7 mouse cellular contexts compared by ENCODE assay signal in genomic region chr13:40886643-40887381, GRCm38 (mm10). TPM values are rescaled to one million over a fixed set of nuclear protein-coding genes. Genes with fewer than 3 reads are reported as not detected.
DNase-seq lines count a peak whose midpoint lies in the region; ATAC-seq and TF ChIP-seq lines count a peak whose summit lies in the region.

No protein-coding gene starts in this region.

- peak; percentile 68 for DNase-seq in MN1 (ENCODE audit: low spot score)
- peak; percentile 22 for DNase-seq in midbrain, postnatal 0 days (ENCODE audit: low spot score)
- DNase-seq in thymus, adult 18-20 months = no peak
- DNase-seq in frontal cortex, postnatal 25 days (ENCODE audit: low spot score in 2 of 2) = no peak

- peak; percentile 30 for ATAC-seq in common myeloid progenitor, adult 5-6 weeks (replicated peaks; ENCODE audit: low read depth, poor library complexity, severe bottlenecking)
- no peak for ATAC-seq in heart, embryonic 14.5 days (ENCODE audit: insufficient number of reproducible peaks, insufficient read depth, low FRiP score, low read depth)
- ATAC-seq in limb, embryonic 13.5 days (ENCODE audit: low FRiP score, low read depth) = peak; percentile 38; the same call in 1 of the 2 replicates
- peak; percentile 47; the same call in 1 of the 2 replicates for ATAC-seq in midbrain, postnatal 0 days (ENCODE audit: low FRiP score)

- no peaks in the 10 kb centered on the region for H3K36me3 ChIP-seq in heart, embryonic 14.5 days (ENCODE audit: control insufficient read depth, insufficient read depth, low read length)
- H3K36me3 ChIP-seq in limb, embryonic 13.5 days = no peaks in the 10 kb centered on the region
- H3K36me3 ChIP-seq in midbrain, postnatal 0 days (ENCODE audit: insufficient read depth, low read length) = no peaks in the 10 kb centered on the region

- H3K27ac ChIP-seq in heart, embryonic 14.5 days (replicated peaks in 1 of 2; ENCODE audit: control insufficient read depth in 1 of 2, insufficient read depth in 1 of 2, low read depth in 2 of 2, low read length in 2 of 2) = no peak overlapping the region
- H3K27ac ChIP-seq in limb, embryonic 13.5 days = peak overlapping the region; percentile 28; the same call in 1 of the 2 replicates
- H3K27ac ChIP-seq in midbrain, postnatal 0 days (ENCODE audit: low read depth, low read length) = peak overlapping the region; percentile 26; the same call in 1 of the 2 replicates

- WGBS in heart, embryonic 14.5 days = 2% methylated on average over 22 of the region's 22 CpGs
- WGBS in limb, embryonic 13.5 days = 1% methylated on average over 22 of the region's 22 CpGs
- 2% methylated on average over 22 of the region's 22 CpGs for WGBS in midbrain, postnatal 0 days

- H3K4me1 ChIP-seq in heart, embryonic 14.5 days (ENCODE audit: control insufficient read depth in 2 of 2, insufficient read depth in 2 of 2, low read length in 2 of 2) = peaks cover 0 to 13% of the 10 kb centered on the region in 2 experiments; a peak in 2 of 4 replicates
- H3K4me1 ChIP-seq in limb, embryonic 13.5 days = peaks cover 12% of the 10 kb centered on the region
- H3K4me1 ChIP-seq in midbrain, postnatal 0 days (ENCODE audit: insufficient read depth, low read length) = peaks cover 4% of the 10 kb centered on the region; the same call in 1 of the 2 replicates

- TF ChIP-seq CTCF in midbrain, postnatal 0 days (IDR thresholded peaks at IDR 0.05) = no peak

- H3K9ac ChIP-seq in heart, embryonic 14.5 days (ENCODE audit: low read length) = peak overlapping the region; percentile 44
- peak overlapping the region; percentile 63 for H3K9ac ChIP-seq in limb, embryonic 13.5 days
- H3K9ac ChIP-seq in midbrain, postnatal 0 days (replicated peaks; ENCODE audit: low read length, poor library complexity, severe bottlenecking) = peak overlapping the region; percentile 60

- no peaks in the 10 kb centered on the region for H3K9me3 ChIP-seq in heart, embryonic 14.5 days (ENCODE audit: control insufficient read depth, low read length)
- no peaks in the 10 kb centered on the region for H3K9me3 ChIP-seq in limb, embryonic 13.5 days
- no peaks in the 10 kb centered on the region for H3K9me3 ChIP-seq in midbrain, postnatal 0 days (ENCODE audit: low read length)

- no peaks in the 10 kb centered on the region for H3K27me3 ChIP-seq in heart, embryonic 14.5 days (ENCODE audit: control insufficient read depth, insufficient read depth, low read length)
- 0 out of 2 replicates have a peak, but pooled peaks cover 4% of the 10 kb centered on the region for H3K27me3 ChIP-seq in limb, embryonic 13.5 days
- H3K27me3 ChIP-seq in midbrain, postnatal 0 days (ENCODE audit: insufficient read depth, low read length) = no peaks in the 10 kb centered on the region

- H3K4me3 ChIP-seq in heart, embryonic 14.5 days (ENCODE audit: control insufficient read depth in 1 of 2, insufficient read depth in 1 of 2, low read depth in 1 of 2, low read length in 2 of 2) = peak overlapping the region; percentile 33 to 43
- H3K4me3 ChIP-seq in limb, embryonic 13.5 days = peak overlapping the region; percentile 43
- peak overlapping the region; percentile 36 for H3K4me3 ChIP-seq in midbrain, postnatal 0 days (ENCODE audit: low read depth, low read length)

- peak overlapping the region; percentile 78 for H3K4me2 ChIP-seq in heart, embryonic 14.5 days (ENCODE audit: low read length)
- peak overlapping the region; percentile 70 for H3K4me2 ChIP-seq in limb, embryonic 13.5 days (replicated peaks)
- peak overlapping the region; percentile 53 for H3K4me2 ChIP-seq in midbrain, postnatal 0 days (ENCODE audit: low read depth, low read length, poor library complexity, severe bottlenecking)

RNA-seq across cellular contexts. Expression of gene Gcnt2, which starts 27.3 kb away (rescaled TPM):
- 42.3 and 55.9 TPM in 2 replicates for total RNA-seq in common myeloid progenitor, adult 5-6 weeks (2017)
- polyA plus RNA-seq in heart, embryonic 14.5 days (2014; fragmentation: Nextera tagmentation; extraction: Ambion mirVana) = 4.6 and 4.8 TPM in 2 replicates
- 1.5 and 2.1 TPM in 2 replicates for polyA plus RNA-seq in limb, embryonic 13.5 days (2015; fragmentation: Nextera tagmentation; extraction: Ambion mirVana)
- total RNA-seq in midbrain, postnatal 0 days (2014; rRNA removed) = 6.4 and 10.2 TPM in 2 replicates
- 2.4 and 2.9 TPM in 2 replicates for polyA plus RNA-seq in midbrain, postnatal 0 days (2015; fragmentation: Nextera tagmentation; extraction: Ambion mirVana)

Comparison
In these comparisons a context has a peak if more than half of its experiments do, and no peak if none do; other contexts are left out.
1. DNase-seq: peak in MN1 (single experiment) and midbrain, postnatal 0 days (single experiment); none in thymus, adult 18-20 months (0 of 2) and frontal cortex, postnatal 25 days (0 of 2).
2. H3K27ac ChIP-seq: peak in limb, embryonic 13.5 days (single experiment) and midbrain, postnatal 0 days (single experiment); none in heart, embryonic 14.5 days (0 of 2).
3. Peak in every context shown above with its lines, with median percentiles within 50 percentile points of each other: H3K4me2 ChIP-seq, H3K4me3 ChIP-seq and H3K9ac ChIP-seq.